Mouse (Mus musculus): ENCODE measurements around the gene Vps25.

Gene Vps25

DNA sequence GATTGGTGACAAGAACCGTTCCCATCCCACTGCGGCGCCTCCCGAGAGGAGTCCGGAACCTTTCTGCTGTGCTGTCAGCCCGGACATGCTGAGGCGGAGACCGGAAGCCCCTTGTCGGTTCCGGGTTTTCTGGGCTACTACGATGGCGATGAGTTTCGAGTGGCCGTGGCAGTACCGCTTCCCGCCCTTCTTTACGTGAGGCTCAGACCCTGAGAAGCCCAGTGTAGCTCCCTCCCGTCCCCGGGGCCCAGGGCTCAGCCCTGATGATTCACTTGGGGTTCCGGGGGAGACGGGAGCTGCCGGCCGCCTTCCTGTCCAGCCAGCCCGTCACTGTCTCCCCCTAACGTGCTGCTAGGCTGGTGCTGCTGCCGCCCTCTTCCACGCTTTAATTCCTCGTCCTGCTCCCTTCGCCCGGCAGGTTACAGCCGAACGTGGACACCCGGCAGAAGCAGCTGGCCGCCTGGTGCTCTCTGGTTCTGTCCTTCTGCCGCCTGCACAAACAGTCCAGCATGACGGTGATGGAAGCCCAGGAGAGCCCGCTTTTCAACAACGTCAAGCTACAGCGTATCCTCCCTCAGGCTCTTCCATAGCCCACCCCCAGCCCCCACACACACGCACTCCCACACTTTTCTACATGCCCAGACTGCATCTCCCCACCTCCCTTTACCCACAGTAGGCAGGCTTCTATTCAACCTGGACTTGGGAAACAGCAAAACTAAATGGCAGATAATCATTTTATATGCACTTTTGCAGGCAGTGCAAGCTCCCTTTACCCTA is at the start of gene Vps25:
Vps25 (plus strand) TSS at position 95 of the 777 bp plus-strand sequence.
- DNase-seq = peak; percentile 75

DNA sequence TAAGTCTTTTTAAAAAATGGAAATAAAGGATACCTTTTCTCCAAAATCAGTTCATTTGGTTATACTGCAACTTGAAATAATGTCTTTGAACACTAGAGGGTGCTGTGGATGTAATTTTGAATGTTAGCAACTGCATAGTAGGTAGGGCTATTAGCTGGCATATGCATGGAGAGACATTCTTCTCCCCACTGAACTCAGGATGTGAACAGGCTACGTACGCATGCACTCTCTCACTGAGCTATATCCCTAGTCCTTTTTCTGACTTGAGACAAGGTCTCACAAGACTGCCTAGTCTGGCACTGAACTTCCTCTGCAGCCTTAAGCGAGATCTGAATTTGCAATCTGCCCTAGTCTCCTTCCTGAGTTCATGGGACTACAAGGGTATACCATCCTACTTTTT is 41.5 kb upstream of the Vps25 start:
- no peak for DNase-seq

DNA sequence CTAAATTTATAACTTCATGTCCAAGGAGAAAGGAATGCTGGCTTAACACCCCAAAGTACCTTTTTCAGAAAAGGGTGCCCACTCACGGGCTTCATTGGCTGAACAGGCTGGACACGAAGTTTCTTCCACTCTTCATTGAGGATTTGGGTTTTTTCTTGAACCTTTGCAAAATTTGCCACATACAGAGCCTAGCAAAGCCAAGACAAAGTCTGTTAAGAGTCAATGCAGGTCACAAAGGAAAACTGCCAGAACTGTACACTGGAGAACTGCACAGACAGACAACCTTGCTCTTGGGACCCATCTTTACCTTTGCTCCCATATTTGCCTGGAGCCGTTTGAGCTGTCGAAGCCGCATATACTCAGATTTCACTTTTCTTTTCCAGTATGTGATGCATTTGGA is 36.6 kb upstream of the Vps25 start:
- DNase-seq = no peak

DNA sequence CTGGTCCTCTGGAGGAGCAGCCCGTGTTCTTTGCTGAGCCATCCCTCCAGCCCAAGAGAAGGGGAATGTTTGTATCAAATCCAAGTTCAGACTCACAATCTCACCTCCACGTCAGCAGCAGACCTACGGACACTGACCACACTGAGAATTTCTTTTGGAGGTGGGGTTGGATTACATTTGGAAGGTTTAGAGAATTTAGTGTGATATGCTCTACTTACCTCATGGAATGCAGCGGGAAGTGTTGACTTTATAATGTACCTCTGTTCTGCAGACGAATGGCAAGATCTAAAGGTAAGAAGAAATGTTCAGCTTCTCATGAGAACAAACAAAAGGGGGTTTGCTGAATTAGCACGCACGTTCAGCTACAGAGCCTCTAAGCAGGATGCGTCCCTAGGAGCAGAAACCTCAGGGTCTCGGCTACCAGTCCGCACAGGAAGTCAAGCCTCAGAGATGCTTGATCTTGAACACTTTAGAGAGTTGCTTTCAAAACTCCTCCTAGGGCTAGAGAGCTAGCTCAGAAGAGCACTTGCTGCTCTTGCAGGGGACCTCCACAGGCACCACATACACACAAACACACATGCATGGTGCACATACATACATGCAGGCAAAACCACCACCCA is 35.0 kb upstream of the Vps25 start:
- no peak for DNase-seq

DNA sequence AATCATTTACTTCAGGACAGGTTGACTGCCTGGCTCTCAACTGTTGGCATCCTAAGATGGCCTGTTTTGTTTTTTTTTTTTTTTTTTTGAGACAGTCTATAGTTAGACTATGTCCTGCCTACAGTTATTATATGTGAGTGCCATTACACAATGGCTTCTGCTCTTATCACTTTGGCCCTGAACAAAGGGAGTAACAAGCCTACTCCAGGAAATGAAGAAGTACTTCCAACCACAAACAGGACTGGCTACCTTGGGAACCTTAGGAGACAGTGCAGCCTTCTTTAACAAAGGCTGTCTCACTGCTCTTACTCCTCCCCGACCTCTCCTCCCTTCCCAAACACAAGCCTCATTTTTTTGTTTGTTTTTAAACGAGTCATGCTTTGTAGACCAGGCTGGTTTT is 32.7 kb upstream of the Vps25 start:
- no peak for DNase-seq

DNA sequence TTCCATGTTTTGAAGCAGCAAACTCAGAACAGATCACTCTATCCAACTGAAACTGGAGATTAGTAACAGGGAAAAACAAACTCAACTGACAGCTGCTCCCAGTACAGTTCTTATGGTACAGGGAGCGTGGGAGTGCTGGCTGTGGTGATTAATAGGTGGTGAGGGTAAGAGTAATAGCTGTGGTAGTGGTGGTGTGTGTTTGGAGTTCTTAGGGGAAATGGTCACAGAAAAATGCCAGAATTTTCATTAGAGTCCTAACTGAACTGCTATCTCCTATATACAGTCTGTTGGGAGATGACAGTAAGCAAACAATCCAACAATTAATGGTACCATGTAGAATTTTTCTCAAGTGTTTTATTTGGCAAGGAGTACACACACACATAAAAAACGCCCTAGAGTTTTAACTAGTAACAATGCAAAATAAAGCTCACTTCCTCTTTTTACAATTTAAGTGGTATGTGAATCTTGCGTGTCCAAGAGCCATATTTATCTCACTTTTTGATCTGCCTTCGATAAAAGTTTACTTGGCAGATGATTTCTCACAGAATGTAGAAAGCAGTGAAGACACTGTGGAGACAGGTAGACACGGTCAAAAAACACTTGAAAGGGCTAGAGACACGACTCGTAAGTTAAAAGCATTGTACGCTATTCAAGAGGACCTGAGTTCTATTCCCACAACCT is 32.1 kb upstream of the Vps25 start:
- no peak for DNase-seq

DNA sequence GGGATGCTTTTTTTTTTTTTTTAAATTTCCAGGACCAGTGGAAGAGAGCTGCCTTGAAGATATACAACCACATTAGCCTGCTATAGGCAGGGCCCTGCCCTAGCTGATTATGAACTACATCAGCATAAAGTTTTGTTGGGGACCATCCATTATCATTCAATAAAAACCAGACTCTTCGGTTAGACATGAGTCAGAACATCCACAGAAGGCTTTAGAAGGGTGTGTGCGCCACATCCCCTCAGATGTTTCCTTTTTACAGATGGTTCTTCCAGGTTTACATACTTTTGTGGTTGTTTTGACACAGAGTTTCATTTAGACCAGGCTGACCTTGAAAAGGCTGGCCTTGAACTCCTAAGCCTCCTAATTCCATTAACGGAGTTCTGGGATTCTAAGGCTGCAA is 29.2 kb upstream of the Vps25 start:
- DNase-seq = no peak

DNA sequence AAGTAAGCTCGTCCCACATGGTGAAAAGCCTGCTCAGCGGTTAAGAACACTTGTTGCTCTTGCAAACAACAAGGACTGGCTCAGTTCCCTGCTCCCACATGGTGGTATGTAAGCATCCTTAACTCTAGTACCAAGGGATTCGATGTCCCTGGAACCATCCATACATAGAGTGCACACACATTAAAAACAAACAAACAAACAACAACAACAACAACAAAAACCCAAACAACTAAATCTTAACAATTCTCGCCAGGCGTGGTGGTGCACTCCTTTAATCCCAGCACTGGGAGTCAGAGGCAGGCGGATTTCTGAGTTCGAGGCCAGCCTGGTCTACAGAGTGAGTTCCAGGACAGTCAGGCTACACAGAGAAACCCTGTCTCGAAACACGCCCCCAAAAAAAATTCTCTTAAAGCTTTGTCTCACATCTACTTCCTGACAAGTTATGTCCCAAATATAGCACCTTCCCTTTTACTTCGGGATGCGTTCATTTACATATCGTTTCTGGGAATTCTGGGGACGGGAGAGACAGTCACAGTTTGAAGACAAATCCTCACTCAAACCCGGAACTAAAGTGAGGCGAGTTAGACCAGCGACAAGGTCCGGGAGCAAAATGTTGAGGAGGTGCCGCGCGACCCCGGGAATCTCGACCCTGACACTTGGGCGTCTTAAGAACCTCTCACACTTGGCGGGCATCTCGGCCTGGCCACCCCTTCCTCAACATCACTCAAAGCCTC is 28.0 kb upstream of the Vps25 start:
- no peak for DNase-seq

DNA sequence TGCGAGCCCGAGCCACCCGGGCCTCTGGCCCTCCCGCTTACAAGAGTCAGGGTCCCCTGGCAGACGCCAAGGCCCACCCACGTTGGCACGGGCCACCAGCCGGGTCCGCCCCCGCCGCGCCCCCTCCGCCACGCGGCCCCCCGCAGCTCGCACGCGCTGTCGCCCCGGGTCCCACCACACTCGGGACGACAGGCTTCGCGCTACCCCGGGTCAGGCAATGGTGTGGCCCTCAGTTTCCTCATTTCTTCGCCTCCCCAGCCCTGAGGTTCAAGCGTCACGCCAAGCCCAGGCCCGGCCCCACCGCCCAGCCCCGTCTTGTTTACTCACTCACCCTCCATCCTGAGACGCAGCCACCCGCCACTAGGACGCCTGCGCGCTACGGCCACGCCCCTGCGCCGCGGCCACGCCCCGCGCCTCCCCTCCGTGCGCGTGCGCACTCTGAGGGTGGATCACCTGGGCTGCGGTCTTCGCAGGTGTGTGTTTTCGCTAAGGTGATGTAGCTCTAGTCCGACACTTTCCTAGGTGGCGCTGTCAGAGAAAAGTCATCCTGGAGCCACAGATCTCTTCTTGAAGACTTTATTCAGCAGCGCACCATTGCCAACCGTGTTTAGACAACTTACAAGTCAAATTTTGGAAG is 27.3 kb upstream of the Vps25 start, which contains the start of gene Ezh1:
Ezh1 (minus strand) TSS at position 399 of the 637 bp plus-strand sequence.
- DNase-seq = peak; percentile 93

DNA sequence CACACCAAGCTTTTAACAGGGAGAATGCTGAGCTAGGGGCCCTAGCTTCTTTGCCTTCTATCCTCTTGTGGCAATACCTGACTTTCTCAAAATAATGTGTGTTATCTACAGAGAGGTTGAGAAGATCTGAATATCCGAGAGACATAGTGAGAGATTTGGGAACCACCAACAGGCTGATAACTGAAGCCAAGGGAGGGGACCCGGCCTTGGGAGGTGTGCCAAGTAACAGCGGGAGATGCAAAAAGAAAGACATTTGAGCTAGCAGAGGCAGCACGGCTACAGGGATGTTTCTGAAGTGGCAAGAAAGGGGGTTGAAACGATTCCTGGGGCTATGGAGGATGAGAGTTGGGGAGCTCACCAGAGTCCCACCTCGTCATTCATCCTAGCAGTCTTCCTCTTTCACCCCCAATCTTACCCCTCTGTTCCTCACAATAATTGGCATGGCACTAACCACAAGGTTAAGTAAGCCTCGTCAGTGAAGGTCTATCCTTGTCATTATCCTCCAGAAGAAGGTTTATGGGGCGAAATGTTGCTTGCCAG is 24.1 kb upstream of the Vps25 start:
- no peak for DNase-seq

DNA sequence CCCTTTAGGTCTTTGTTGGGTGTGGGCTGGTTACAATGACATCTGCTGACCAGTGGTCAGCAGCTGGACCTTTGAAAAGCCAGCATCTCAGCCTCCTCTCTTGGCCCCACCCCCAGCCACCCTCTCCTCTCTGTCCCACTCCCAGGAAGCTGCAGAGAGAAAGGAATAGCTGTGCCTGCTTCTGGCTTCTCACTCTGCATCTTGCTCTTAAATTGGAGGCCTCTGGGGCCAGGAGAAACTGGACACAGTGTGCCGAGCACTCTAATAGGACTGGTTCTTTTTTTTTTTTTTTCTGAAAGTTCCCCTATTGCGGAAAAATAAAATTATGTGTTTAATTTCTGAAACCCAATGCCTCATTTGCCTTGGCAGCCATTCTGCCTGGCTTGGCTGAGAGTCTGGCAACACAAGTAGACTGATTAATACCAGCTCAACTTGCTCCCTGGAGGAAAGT is 23.4 kb upstream of the Vps25 start:
- DNase-seq = no peak

DNA sequence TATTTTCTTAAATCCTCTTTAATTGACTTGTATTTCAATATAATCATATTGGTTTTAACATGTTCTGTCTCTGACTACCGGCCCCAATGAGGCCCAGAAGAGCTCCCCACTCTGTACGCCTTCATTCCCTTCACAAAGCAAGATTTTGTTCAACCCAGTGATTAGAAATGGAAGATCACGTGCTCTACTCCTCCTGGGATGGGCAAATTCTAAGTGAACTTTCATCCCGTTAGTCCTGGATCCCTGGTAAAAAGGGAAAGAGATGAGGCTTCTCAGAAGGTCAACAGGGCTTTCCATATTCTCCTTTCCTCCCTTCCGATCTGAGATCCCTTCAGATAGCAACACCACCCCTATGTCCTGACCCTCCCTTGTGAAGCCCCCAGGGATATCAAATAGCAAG is 23.0 kb upstream of the Vps25 start:
- no peak for DNase-seq

DNA sequence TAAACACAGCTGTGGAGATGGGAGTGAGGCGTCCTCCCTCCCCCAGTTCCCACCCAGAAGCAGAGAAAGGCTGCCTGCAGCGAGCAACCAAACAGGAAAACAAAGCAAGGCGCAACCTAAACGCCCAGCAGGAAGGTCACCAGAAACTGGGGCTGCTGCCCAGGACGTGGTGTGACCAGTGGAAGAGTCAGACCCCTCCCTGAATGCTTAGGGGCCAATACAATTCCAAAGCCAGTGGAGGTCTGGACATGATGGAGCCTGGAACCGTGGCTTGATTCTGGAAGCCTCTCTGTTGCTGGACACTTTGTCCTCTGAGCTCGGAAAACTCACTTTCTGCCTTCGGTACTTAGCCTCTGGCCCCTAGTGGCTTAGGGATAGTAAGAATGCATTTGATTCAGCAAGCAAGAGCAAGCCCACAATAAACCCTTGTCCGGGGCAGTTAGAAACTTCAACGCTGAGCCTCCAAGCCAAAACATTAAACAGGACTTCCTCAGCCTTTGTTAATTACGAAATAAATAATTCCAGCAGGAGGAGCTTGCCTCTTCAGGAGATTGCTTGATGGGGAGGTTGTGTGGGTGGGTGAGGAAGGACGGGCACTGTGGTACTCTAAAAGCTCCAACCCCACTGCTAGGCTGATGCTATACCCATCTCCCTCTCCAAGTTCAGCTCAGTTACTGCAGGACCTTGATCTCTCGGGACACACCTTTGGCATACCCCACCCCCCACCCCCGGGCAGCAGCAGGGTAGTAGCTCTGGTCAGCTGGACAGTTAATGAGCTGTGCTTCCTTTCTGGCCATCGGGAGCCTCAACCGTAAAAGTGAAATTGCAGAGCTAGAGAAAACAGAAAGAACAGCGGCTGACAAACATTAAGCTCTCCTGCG is 22.3 kb upstream of the Vps25 start:
- DNase-seq = no peak

DNA sequence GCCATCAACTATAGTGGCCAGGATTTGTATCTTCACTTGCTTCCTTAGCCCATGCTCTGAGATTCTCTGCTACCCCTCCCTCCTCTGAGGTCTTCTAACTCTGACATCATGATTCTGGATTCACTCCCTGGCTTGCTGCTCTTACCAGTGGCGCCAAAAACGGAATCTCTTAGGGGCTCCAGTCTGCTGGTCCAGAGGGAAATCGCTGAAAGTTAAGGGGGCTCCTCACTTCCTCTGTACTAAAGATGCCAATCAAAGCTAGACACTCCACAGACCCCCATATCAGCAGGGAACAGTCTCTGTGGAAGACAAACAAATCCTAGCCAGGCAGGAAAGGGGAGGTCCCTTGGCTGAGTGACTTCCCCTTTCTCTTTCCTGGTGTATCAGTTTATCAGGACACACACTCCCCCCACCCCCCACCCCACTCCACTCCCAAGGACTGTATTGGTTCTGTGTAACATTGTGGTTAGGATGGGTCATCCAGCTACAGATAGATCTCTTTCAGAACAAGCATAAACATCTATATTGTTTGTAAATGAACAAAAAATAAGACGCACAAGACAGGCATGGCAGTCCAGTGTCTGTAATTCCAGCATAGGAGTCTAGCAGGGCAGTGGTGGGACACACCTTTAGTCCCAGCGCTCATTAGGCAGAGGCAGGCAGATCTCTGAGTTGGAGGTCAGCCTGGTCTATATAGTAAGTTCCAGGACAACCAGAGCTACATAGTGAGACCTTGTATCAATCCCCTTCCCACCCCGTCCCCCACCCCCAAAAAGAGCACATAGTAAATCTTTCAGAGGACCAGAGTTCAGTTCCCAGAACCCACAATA is 21.3 kb upstream of the Vps25 start:
- DNase-seq = no peak

DNA sequence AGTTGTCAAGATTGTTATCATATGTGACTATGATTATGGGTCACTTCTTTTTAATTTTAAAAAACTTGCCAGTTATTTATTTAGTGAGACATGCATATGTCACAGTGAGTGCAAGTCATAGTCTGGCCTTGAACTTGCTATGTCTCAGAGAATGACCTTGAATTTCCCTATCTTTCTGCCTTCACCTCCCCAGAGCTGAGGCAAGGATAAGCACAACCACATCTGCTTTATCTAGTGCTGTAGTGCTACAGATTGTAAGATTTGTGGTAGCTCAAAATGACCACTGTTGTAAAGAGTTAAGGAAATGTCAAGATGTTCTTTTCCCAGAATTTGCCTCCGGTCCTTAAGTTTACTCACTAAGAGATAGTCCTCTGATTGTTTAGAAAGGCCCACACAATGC is 20.3 kb upstream of the Vps25 start:
- DNase-seq = no peak

DNA sequence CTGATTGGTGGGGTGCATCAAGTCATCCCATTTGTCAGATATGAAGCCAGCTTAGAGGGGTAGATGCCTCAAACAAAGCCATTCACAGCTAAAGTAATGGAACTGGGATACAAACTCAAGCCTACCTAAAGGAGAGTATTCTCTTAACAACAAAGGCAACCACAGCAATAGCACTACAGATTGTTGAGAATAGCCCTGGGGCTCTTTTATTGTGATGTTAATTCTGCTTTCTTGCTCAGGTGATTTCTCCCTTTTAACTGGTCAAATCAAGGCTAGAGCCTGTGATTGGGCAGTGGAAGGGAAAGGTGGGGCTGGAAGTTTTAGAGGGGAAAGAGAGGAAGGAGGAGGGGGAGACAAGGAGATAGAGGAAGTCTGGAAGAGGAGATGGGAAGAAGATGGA is 19.4 kb upstream of the Vps25 start:
- no peak for DNase-seq

DNA sequence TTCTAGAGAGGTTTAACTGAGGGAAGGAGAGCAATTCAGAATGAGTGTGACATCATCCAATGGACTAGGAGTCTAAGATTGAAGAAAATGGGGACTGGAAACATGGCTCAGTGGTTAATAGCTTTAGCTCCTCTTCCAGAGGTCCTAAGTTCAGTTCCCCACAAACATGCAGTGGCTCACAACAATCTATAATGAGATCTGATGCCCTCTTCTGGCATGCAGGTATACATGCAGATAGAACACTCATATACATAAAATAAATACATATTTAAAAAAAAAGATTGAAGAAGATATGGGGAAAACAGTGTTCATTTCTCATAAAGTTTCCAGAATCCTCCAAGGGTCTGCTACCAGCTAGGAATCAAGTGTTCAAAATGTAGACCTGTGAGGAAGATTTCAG is 18.1 kb upstream of the Vps25 start:
- no peak for DNase-seq

DNA sequence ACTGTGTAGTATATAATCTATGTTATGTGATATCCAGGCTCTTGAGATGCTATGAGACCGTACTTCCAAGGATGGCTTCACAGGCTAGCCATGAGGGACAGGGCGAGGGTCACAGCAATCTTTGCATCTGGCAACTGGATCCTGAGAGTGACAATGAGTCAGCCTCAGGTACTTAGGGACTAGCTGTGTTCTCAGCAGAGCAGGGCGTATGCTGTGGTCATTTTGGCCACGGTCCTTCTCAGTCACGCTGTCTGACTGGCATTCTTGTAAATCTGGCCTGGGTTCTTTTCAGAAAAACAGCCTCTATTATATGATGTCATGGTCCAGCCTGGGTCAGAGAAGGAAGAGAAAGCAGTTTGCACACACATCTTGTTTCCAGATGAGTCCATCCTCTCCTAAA is 16.7 kb upstream of the Vps25 start:
- DNase-seq = no peak

DNA sequence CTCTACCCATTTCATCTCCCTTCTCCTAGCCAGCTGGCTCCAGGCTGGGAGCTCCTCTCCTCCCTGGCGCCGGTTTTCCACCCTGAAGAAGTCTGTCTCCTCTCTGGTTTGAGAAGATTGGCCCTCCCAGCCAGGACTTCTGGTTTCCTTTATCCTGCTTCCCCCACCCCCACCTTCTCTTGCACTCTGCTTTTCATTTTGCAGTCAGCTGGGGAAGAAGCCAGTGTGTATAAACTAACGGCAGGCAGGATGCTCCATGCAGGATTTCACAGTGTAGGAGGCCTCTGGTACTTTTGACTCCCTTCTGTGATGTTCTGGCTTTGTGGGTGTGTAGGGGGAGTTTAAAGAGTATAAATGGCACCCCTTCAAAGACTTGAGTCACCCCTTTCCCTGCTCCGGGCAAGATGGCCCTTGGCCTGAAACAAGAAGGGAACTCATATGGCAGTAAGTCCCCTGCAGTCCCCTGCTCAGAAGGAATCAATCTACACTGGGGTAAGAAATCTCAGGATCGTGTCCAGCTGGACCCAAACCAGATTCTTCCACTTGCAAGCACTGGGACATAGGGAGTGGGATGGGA is 15.3 kb upstream of the Vps25 start:
- no peak for DNase-seq

DNA sequence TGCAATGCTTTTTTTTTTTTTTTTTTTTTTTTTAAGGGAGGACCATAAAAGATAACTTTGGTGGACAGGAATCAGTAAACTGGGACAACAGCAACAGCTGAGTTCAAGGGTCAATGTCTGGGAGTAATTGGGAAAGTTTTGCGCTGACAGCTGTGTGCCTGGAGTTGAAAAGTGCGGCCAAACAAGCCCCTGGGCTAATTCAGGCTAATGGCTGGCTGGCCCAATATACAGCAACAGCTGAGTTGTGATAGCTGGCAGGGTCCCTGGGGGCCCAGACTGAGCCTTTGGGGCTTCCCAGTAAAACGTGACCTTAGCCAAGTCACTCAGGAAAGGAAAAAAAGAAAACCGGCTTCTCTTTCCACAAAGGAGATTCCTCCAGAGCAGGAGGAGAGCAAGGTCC is 8.4 kb upstream of the Vps25 start:
- no peak for DNase-seq

Measured in cerebellum, adult 11-12 months (tissue).